Mouse (Mus musculus): ENCODE measurements around the gene Pbx3. TPM values are rescaled to one million over a fixed set of nuclear protein-coding genes. Genes with fewer than 3 reads are reported as not detected.

The Pbx3 gene
- polyA plus RNA-seq, 1 experiment from 2014 or later, result 19.6 TPM

GRCm38 (mm10) chr2:34355801-34356211 is 17.1 kb downstream of the Pbx3 start:
- WGBS, result 75% methylated on average over 7 of the region's 7 CpGs
- H3K36me3 ChIP-seq (ENCODE audit: control insufficient read depth, insufficient read depth, low read length), result no peaks in the 10 kb centered on the region
- H3K27ac ChIP-seq (ENCODE audit: low read depth, low read length), result no peak overlapping the region
- H3K27me3 ChIP-seq (replicated peaks; ENCODE audit: control insufficient read depth, insufficient read depth, low read length), result no peaks in the 10 kb centered on the region
- H3K4me3 ChIP-seq (ENCODE audit: low read depth, low read length), result no peak overlapping the region
- H3K9me3 ChIP-seq (ENCODE audit: control insufficient read depth, low read length), result no peaks in the 10 kb centered on the region
- H3K4me2 ChIP-seq, result no peak overlapping the region
- H3K4me1 ChIP-seq (replicated peaks; ENCODE audit: control insufficient read depth, insufficient read depth, low read length), result peaks cover 13% of the 10 kb centered on the region
- ATAC-seq (replicated peaks; ENCODE audit: low FRiP score), result no peak
- no peak overlapping the region for H3K9ac ChIP-seq (ENCODE audit: low read depth, low read length)
- no peak for DNase-seq (ENCODE audit: low spot score)

DNA sequence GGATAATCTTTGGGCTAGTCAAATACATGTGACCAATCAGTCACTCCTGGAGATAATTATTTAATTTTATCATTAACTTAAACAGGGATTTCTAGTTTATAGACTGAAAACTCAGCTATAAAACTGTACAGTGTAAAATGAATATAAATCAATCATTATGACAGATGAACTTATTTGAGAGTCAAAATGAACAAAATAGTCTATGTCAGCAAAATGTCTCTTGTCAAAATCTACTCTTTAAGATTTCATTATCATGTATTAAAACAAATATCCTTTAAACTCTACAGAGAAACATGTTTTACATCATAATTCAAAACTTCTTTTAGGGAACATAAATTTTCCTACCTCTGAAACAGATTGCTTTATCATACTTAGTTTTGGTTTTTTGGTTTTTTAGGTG is 20.9 kb downstream of the Pbx3 start:
- H3K4me2 ChIP-seq, result no peak overlapping the region
- H3K27ac ChIP-seq (ENCODE audit: low read depth, low read length), result no peak overlapping the region
- H3K9me3 ChIP-seq (ENCODE audit: control insufficient read depth, low read length), result no peaks in the 10 kb centered on the region
- no peaks in the 10 kb centered on the region for H3K27me3 ChIP-seq (replicated peaks; ENCODE audit: control insufficient read depth, insufficient read depth, low read length)
- no peak overlapping the region for H3K9ac ChIP-seq (ENCODE audit: low read depth, low read length)
- no peak for ATAC-seq (replicated peaks; ENCODE audit: low FRiP score)
- no peaks in the 10 kb centered on the region for H3K4me1 ChIP-seq (replicated peaks; ENCODE audit: control insufficient read depth, insufficient read depth, low read length)
- no peaks in the 10 kb centered on the region for H3K36me3 ChIP-seq (ENCODE audit: control insufficient read depth, insufficient read depth, low read length)
- no peak for DNase-seq (ENCODE audit: low spot score)
- no peak overlapping the region for H3K4me3 ChIP-seq (ENCODE audit: low read depth, low read length)

GRCm38 (mm10) chr2:34347096-34347495 is 25.8 kb downstream of the Pbx3 start:
- Histone ChIP-seq H3K9ac (ENCODE audit: low read depth, low read length) (no peak overlapping the region), H3K27ac (ENCODE audit: low read depth, low read length) (no peak overlapping the region), H3K27me3 (replicated peaks; ENCODE audit: control insufficient read depth, insufficient read depth, low read length) (no peaks in the 10 kb centered on the region), H3K4me2 (no peak overlapping the region), H3K9me3 (ENCODE audit: control insufficient read depth, low read length) (no peaks in the 10 kb centered on the region), H3K4me3 (ENCODE audit: low read depth, low read length) (no peak overlapping the region), H3K36me3 (ENCODE audit: control insufficient read depth, insufficient read depth, low read length) (no peaks in the 10 kb centered on the region), H3K4me1 (replicated peaks; ENCODE audit: control insufficient read depth, insufficient read depth, low read length) (no peaks in the 10 kb centered on the region)
- 77% methylated on average over 6 of the region's 6 CpGs for WGBS
- ATAC-seq (replicated peaks; ENCODE audit: low FRiP score), result no peak
- no peak for DNase-seq (ENCODE audit: low spot score)

DNA sequence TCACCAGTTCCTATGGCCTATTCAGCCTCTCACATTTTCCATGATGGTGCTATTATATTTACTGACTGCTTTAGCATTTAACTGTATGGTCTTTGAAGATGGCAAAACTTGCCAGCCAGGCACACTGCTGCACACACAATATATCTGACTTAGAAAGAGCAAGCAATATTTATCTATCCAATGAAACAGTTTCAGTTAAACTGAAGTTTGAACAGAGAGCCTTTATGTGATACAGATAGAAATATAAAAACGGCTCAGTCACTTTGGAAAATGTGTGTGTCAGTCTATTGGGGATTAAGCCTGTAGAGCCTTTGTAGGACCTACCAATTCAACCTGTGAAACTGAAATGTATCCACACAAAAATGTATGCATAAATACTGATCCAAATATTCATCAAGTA is 74.3 kb downstream of the Pbx3 start:
- no peaks in the 10 kb centered on the region for H3K27me3 ChIP-seq (replicated peaks; ENCODE audit: control insufficient read depth, insufficient read depth, low read length)
- H3K27ac ChIP-seq (ENCODE audit: low read depth, low read length), result no peak overlapping the region
- WGBS, result 77% methylated on average over 1 of the region's 1 CpGs
- H3K4me1 ChIP-seq (replicated peaks; ENCODE audit: control insufficient read depth, insufficient read depth, low read length), result no peaks in the 10 kb centered on the region
- no peaks in the 10 kb centered on the region for H3K36me3 ChIP-seq (ENCODE audit: control insufficient read depth, insufficient read depth, low read length)
- no peak for DNase-seq (ENCODE audit: low spot score)
- H3K9ac ChIP-seq (ENCODE audit: low read depth, low read length), result no peak overlapping the region
- no peaks in the 10 kb centered on the region for H3K9me3 ChIP-seq (ENCODE audit: control insufficient read depth, low read length)
- no peak overlapping the region for H3K4me2 ChIP-seq
- no peak for ATAC-seq (replicated peaks; ENCODE audit: low FRiP score)
- H3K4me3 ChIP-seq (ENCODE audit: low read depth, low read length), result no peak overlapping the region

GRCm38 (mm10) chr2:34298202-34298601 is 74.7 kb downstream of the Pbx3 start:
- no peak for ATAC-seq (replicated peaks; ENCODE audit: low FRiP score)

GRCm38 (mm10) chr2:34289726-34290125 is 83.2 kb downstream of the Pbx3 start:
- no peaks in the 10 kb centered on the region for H3K9me3 ChIP-seq (ENCODE audit: control insufficient read depth, low read length)
- H3K4me3 ChIP-seq (ENCODE audit: low read depth, low read length), result no peak overlapping the region
- no peak overlapping the region for H3K27ac ChIP-seq (ENCODE audit: low read depth, low read length)
- 84% methylated on average over 1 of the region's 1 CpGs for WGBS
- ATAC-seq (replicated peaks; ENCODE audit: low FRiP score) (no peak), DNase-seq (ENCODE audit: low spot score) (no peak)
- H3K4me1 ChIP-seq (replicated peaks; ENCODE audit: control insufficient read depth, insufficient read depth, low read length), result no peaks in the 10 kb centered on the region
- no peak overlapping the region for H3K4me2 ChIP-seq
- H3K9ac ChIP-seq (ENCODE audit: low read depth, low read length), result no peak overlapping the region
- H3K27me3 ChIP-seq (replicated peaks; ENCODE audit: control insufficient read depth, insufficient read depth, low read length), result no peaks in the 10 kb centered on the region
- no peaks in the 10 kb centered on the region for H3K36me3 ChIP-seq (ENCODE audit: control insufficient read depth, insufficient read depth, low read length)

More at GRCm38 (mm10) chr2:34298202-34298601, 74.7 kb downstream of the Pbx3 start:
- no peak overlapping the region for H3K4me2 ChIP-seq
- no peaks in the 10 kb centered on the region for H3K9me3 ChIP-seq (ENCODE audit: control insufficient read depth, low read length)
- H3K9ac ChIP-seq (ENCODE audit: low read depth, low read length), result no peak overlapping the region
- no peaks in the 10 kb centered on the region for H3K4me1 ChIP-seq (replicated peaks; ENCODE audit: control insufficient read depth, insufficient read depth, low read length)
- H3K27ac ChIP-seq (ENCODE audit: low read depth, low read length), result no peak overlapping the region
- H3K4me3 ChIP-seq (ENCODE audit: low read depth, low read length), result no peak overlapping the region
- no peaks in the 10 kb centered on the region for H3K36me3 ChIP-seq (ENCODE audit: control insufficient read depth, insufficient read depth, low read length)
- DNase-seq (ENCODE audit: low spot score), result no peak
- 96% methylated on average over 3 of the region's 3 CpGs for WGBS
- no peaks in the 10 kb centered on the region for H3K27me3 ChIP-seq (replicated peaks; ENCODE audit: control insufficient read depth, insufficient read depth, low read length)

DNA sequence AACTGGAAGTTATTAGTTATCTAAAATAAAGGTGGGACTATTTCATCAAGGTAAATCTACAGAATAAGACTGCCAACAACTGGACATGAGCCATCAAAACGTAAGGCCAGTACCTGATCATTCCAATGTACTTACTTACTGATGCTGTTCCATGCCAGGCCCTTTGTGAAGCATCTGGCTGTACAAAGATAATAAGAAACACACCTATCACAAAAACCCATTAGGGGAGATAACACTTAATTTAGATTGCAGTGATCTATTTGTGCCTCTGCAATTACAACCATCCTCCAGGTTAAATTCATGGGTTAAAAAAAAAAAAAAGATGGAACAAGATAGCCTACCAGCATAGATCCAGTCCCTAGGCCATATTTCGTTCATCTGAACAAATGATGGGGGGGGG is 88.7 kb downstream of the Pbx3 start:
- Histone ChIP-seq H3K36me3 (ENCODE audit: control insufficient read depth, insufficient read depth, low read length) (no peaks in the 10 kb centered on the region), H3K9me3 (ENCODE audit: control insufficient read depth, low read length) (no peaks in the 10 kb centered on the region), H3K9ac (ENCODE audit: low read depth, low read length) (no peak overlapping the region), H3K4me1 (replicated peaks; ENCODE audit: control insufficient read depth, insufficient read depth, low read length) (no peaks in the 10 kb centered on the region), H3K27me3 (replicated peaks; ENCODE audit: control insufficient read depth, insufficient read depth, low read length) (no peaks in the 10 kb centered on the region), H3K4me3 (ENCODE audit: low read depth, low read length) (no peak overlapping the region), H3K27ac (ENCODE audit: low read depth, low read length) (no peak overlapping the region), H3K4me2 (no peak overlapping the region)
- ATAC-seq (replicated peaks; ENCODE audit: low FRiP score) (no peak), DNase-seq (ENCODE audit: low spot score) (no peak)
- 76% methylated on average over 2 of the region's 2 CpGs for WGBS

GRCm38 (mm10) chr2:34280996-34281395 is 91.9 kb downstream of the Pbx3 start:
- ATAC-seq (replicated peaks; ENCODE audit: low FRiP score) (no peak), DNase-seq (ENCODE audit: low spot score) (no peak)
- no peaks in the 10 kb centered on the region for H3K36me3 ChIP-seq (ENCODE audit: control insufficient read depth, insufficient read depth, low read length)
- H3K27ac ChIP-seq (ENCODE audit: low read depth, low read length), result no peak overlapping the region
- H3K4me2 ChIP-seq, result no peak overlapping the region
- H3K4me1 ChIP-seq (replicated peaks; ENCODE audit: control insufficient read depth, insufficient read depth, low read length), result no peaks in the 10 kb centered on the region
- no peak overlapping the region for H3K9ac ChIP-seq (ENCODE audit: low read depth, low read length)
- no peak overlapping the region for H3K4me3 ChIP-seq (ENCODE audit: low read depth, low read length)
- H3K27me3 ChIP-seq (replicated peaks; ENCODE audit: control insufficient read depth, insufficient read depth, low read length), result no peaks in the 10 kb centered on the region
- no peaks in the 10 kb centered on the region for H3K9me3 ChIP-seq (ENCODE audit: control insufficient read depth, low read length)
- 70% methylated on average over 3 of the region's 3 CpGs for WGBS

DNA sequence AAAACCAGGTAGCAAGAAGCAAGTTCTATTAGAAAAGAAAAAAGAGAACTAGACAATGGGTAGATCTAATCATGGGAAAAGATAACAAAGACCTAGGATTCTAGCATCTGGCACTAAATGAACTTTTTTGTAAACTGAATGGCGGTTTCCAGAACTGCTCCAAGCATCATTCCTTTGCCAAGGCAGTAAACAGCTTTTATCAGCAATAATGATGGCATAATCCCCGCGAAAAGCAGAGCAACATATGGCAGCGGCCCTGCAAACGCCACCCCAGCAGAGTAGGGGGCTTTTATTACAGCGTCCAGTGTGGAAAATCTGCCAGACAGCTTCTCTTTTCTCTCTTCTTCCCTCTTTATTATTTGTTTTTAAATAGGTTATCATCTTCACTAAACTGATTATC is 93.2 kb downstream of the Pbx3 start:
- H3K27me3 ChIP-seq (replicated peaks; ENCODE audit: control insufficient read depth, insufficient read depth, low read length), result no peaks in the 10 kb centered on the region
- no peak overlapping the region for H3K4me2 ChIP-seq
- H3K9me3 ChIP-seq (ENCODE audit: control insufficient read depth, low read length), result no peaks in the 10 kb centered on the region
- ATAC-seq (replicated peaks; ENCODE audit: low FRiP score) (no peak), DNase-seq (ENCODE audit: low spot score) (no peak)
- no peak overlapping the region for H3K27ac ChIP-seq (ENCODE audit: low read depth, low read length)
- H3K9ac ChIP-seq (ENCODE audit: low read depth, low read length), result no peak overlapping the region
- no peak overlapping the region for H3K4me3 ChIP-seq (ENCODE audit: low read depth, low read length)
- H3K4me1 ChIP-seq (replicated peaks; ENCODE audit: control insufficient read depth, insufficient read depth, low read length), result no peaks in the 10 kb centered on the region
- H3K36me3 ChIP-seq (ENCODE audit: control insufficient read depth, insufficient read depth, low read length), result no peaks in the 10 kb centered on the region
- WGBS, result 76% methylated on average over 6 of the region's 6 CpGs

Data from liver, embryonic 11.5 days (tissue).